Mouse (Mus musculus) embryonic facial prominence, embryonic 14.5 days (tissue): ENCODE data around the gene Srsf3. TPM values are rescaled to one million over a fixed set of nuclear protein-coding genes. Genes with fewer than 3 reads are reported as not detected.

Experiments used
- ATAC-seq: fragments of 200-750 bp; cut with Nextera tagmentation; 2 replicates; pipeline ENCODE4 v1.8.0; 2017; ENCODE audit warnings: low read depth, moderate number of reproducible peaks, moderate TSS enrichment
- DNase-seq: peaks from one replicate; pipeline ENCODE4 v3.0.0-alpha.2; 2015; ENCODE audit warnings: low spot score
- H3K27ac ChIP-seq: fragments of 300-500 bp; sonication (generic); replicated peaks from 2 replicates; pipeline ENCODE4 v1.5.1; 2014; ENCODE audit warnings: low read depth, mild to moderate bottlenecking, low read length, moderate library complexity
- H3K27me3 ChIP-seq: fragments of 300-500 bp; sonication (generic); replicated peaks from 2 replicates; pipeline ENCODE4 v1.6.1; 2014; ENCODE audit warnings: low read length; ENCODE audit not compliant: control insufficient read depth, insufficient read depth
- H3K36me3 ChIP-seq: fragments of 300-500 bp; sonication (generic); 2 replicates; pipeline ENCODE4 v1.6.1; 2014; ENCODE audit warnings: low read length, mixed read lengths; ENCODE audit not compliant: control insufficient read depth, insufficient read depth
- H3K4me1 ChIP-seq: fragments of 300-500 bp; sonication (generic); 2 replicates; pipeline ENCODE4 v1.6.1; 2014; ENCODE audit warnings: antibody characterized with exemption, low read length; ENCODE audit not compliant: control insufficient read depth, insufficient read depth
- H3K4me2 ChIP-seq: fragments of 300-500 bp; sonication (generic); 2 replicates; pipeline ENCODE4 v1.6.1; 2014; ENCODE audit warnings: low read depth, mild to moderate bottlenecking, low read length, moderate library complexity, mixed read lengths
- H3K4me3 ChIP-seq: fragments of 300-500 bp; sonication (generic); 2 replicates; pipeline ENCODE4 v1.5.1; 2014; ENCODE audit warnings: low read depth, mild to moderate bottlenecking, low read length
- H3K9ac ChIP-seq: fragments of 300-500 bp; sonication (generic); 2 replicates; pipeline ENCODE4 v1.6.1; 2014; ENCODE audit warnings: low read depth, mild to moderate bottlenecking, low read length, moderate library complexity, mixed read lengths
- H3K9me3 ChIP-seq: fragments of 300-500 bp; sonication (generic); 2 replicates; pipeline ENCODE4 v1.6.1; 2016; ENCODE audit warnings: low read length; ENCODE audit not compliant: control insufficient read depth
- WGBS: fragments of 180-500 bp; shearing (Covaris S2); extraction: QIAGEN DNeasy Blood & Tissue Kit; methylation state at CpG from one replicate; pipeline ENCODE4 v1.1.7; 2014; 5-methylcytosine and 5-hydroxymethylcytosine counted together
- polyA plus RNA-seq: library from polyadenylated mRNA; unstranded; fragments of >200 nt; fragmentation: Nextera tagmentation; extraction: Ambion mirVana; gene quantifications from 2 replicates; pipeline ENCODE4 v1.2.1, GENCODE M21; 2014

Srsf3 gene
- polyA plus RNA-seq, 1 experiment from 2014 or later: 494 TPM

DNA sequence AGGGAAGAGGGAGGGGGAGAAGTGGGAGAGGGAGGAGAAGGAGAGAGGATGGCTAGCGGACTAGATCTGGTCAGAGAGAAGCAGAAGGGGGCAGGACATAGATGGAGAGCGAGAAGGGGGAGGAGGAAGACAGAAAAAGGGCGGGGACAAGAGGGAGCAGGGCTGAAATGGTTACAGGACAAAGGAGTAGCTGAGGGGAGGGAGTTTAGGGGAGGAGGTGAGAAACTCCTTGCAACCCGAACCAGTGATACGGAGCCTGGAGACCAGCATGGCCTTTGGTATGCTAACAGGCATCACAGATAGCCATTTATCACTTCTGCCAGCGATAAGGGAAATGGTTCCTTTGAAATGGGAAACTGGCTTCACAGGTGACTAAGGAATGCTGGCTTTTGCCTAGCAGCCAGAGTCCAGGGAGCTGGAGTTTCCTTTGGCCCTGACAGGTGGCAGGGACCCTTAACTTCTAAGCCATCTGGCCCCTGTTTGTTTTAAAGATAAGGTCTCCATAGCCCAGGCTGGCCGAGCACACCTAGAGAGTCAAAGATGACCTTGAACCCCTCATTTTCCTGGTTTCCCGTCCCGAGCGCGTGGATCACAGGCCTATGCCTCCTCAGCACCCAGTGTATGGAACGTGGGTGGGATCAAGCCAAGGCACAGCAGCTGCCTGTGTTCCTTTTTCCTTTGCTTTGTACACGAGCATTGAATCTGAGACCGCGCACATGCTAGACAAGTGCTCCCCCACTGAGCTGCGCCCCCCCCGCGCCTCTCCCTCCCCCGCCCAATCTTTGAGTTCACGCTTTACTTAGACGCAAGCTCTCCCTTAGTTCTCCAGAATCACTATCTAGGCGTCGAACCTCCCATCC is 48.6 kb downstream of the Srsf3 start:
- no peaks in the 10 kb centered on the region for H3K36me3 ChIP-seq
- DNase-seq (no peak), ATAC-seq (no peak)
- peak overlapping the region; percentile 32 for H3K4me2 ChIP-seq
- peaks cover 26% of the 10 kb centered on the region for H3K4me1 ChIP-seq
- WGBS: 3% methylated on average over 23 of the region's 23 CpGs
- H3K9me3 ChIP-seq: 0 out of 2 replicates have a peak, but pooled peaks cover 6% of the 10 kb centered on the region
- peak overlapping the region; percentile 31 for H3K9ac ChIP-seq
- H3K4me3 ChIP-seq: peak overlapping the region; percentile 13
- peaks cover 13% of the 10 kb centered on the region for H3K27me3 ChIP-seq
- no peak overlapping the region for H3K27ac ChIP-seq

DNA sequence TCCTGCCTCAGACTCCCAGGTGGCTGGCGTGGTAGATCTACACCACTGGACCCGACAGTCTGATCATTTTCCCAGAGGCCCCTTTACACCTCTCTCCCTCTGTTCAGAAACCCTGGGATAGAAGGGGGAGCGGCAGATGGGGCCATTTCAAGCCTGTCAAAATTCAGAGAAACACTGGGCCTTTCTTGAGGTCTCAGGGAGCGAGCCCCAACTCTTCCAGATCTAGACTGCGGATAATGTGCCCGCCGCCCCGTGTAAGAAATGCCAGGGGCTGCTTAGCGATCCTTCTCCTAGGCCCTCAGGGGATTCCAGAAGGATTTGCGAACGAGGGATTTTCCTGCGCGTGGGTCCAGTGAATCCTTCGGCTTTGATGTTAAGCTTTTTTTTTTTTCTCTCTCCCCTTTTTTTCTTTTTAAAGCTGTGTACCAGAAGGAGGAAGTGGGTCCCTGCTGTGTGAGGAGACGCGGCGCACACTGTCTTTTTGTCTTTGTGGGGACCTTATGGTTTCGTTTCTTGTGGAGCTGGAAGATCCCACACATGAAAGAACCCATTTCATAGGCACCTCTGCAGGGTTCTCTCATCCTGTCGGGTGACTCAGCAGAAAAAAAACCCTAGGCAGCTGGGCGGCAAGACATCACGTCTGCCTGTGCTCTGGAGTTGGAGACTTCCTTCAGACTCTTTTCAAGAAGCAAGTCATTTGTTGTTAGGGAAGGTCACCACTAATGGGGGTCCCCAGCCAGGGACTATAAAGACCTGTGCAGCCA is 49.4 kb downstream of the Srsf3 start:
- Histone ChIP-seq H3K4me1 (peaks cover 26% of the 10 kb centered on the region), H3K9me3 (0 out of 2 replicates have a peak, but pooled peaks cover 6% of the 10 kb centered on the region), H3K4me2 (peak overlapping the region; percentile 32), H3K36me3 (no peaks in the 10 kb centered on the region), H3K27ac (no peak overlapping the region), H3K4me3 (peak overlapping the region; percentile 13), H3K9ac (peak overlapping the region; percentile 31; the same call in 1 of the 2 replicates), H3K27me3 (peaks cover 13% of the 10 kb centered on the region)
- 4% methylated on average over 19 of the region's 21 CpGs for WGBS
- no peak for DNase-seq
- no peak for ATAC-seq

DNA sequence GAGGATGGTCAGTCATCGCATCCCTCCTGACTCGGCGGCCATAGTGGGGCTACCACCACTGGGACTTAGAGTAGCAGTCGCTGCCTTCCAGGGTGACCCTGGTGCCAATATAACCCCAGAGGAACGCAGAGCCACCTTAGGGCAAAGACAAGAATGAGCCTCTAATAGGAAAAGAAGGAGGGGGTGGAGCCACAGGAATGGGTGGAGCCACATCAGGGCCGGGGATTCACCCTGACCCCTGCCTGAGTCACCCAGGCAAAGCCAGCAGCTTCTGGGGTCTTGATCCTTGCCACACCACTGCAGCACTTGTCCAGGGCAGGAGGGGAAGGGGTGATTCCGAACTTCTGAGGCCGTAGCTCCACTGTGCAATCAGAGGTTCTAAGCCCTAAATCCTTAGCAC is 51.2 kb downstream of the Srsf3 start:
- Histone ChIP-seq H3K4me2 (no peak overlapping the region), H3K4me1 (peaks cover 17% of the 10 kb centered on the region), H3K4me3 (no peak overlapping the region), H3K36me3 (no peaks in the 10 kb centered on the region), H3K9me3 (0 out of 2 replicates have a peak, but pooled peaks cover 6% of the 10 kb centered on the region), H3K9ac (no peak overlapping the region), H3K27ac (no peak overlapping the region), H3K27me3 (peaks cover 13% of the 10 kb centered on the region)
- DNase-seq: no peak
- no peak for ATAC-seq
- 85% methylated on average over 8 of the region's 8 CpGs for WGBS

DNA sequence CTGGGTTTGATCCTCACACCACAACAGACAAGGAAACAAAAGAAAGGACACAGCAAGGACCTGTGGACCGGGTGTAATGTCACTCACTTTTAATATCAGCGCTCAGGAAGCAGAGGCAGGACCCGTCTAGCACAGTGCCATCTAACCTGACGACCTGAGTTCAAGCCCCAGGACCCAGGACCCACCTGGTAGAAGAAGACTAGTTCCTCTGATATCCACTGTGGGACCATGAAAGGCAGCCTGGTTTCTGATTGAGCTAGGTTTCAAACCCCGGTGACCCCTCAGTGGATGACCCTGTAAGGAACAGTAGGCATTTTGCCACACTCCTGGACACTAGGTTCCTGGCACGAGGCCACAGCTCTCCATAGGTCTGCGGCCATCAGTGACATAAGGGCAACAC is 52.2 kb downstream of the Srsf3 start:
- 84% methylated on average over 7 of the region's 7 CpGs for WGBS
- Histone ChIP-seq H3K27ac (no peak overlapping the region), H3K27me3 (peaks cover 13% of the 10 kb centered on the region), H3K9ac (no peak overlapping the region), H3K4me1 (0 out of 2 replicates have a peak, but pooled peaks cover 10% of the 10 kb centered on the region), H3K4me3 (no peak overlapping the region), H3K4me2 (no peak overlapping the region), H3K9me3 (0 out of 2 replicates have a peak, but pooled peaks cover 6% of the 10 kb centered on the region), H3K36me3 (no peaks in the 10 kb centered on the region)
- DNase-seq: no peak
- ATAC-seq: no peak

DNA sequence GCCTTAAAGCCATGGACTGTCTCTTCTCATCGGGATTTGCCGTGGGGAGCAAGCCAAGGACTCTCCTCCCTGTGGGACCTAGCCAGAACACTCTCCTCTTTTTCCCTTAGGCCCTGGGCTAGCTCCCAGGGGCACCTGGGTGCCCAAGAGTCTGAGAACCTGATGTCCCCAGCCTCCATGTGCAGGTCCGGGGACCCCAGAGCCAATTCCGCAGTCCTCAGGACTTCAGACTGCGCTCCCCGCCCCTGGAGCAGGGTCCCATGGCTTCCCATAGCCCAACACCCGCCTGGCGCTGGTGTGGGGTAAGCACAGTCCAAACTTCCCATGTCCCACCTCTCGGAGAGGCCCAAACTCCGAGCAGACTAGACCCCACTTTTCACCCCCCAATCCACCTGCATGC is 52.8 kb downstream of the Srsf3 start:
- H3K4me3 ChIP-seq: no peak overlapping the region
- H3K4me1 ChIP-seq: 0 out of 2 replicates have a peak, but pooled peaks cover 10% of the 10 kb centered on the region
- no peaks in the 10 kb centered on the region for H3K36me3 ChIP-seq
- H3K27me3 ChIP-seq: peaks cover 13% of the 10 kb centered on the region
- DNase-seq (no peak), ATAC-seq (no peak)
- 76% methylated on average over 10 of the region's 10 CpGs for WGBS
- no peak overlapping the region for H3K4me2 ChIP-seq
- 0 out of 2 replicates have a peak, but pooled peaks cover 6% of the 10 kb centered on the region for H3K9me3 ChIP-seq
- no peak overlapping the region for H3K9ac ChIP-seq
- no peak overlapping the region for H3K27ac ChIP-seq

- Histone ChIP-seq H3K27ac (no peak overlapping the region), H3K4me1 (no peaks in the 10 kb centered on the region), H3K4me2 (no peak overlapping the region), H3K4me3 (no peak overlapping the region), H3K9ac (no peak overlapping the region), H3K9me3 (0 out of 2 replicates have a peak, but pooled peaks cover 6% of the 10 kb centered on the region), H3K36me3 (no peaks in the 10 kb centered on the region), H3K27me3 (peaks cover 2% of the 10 kb centered on the region; the same call in 1 of the 2 replicates)
- WGBS: 76% methylated on average over 4 of the region's 4 CpGs
- DNase-seq (no peak), ATAC-seq (no peak)
Measured at GRCm38 (mm10) chr17:29086916-29087315, 54.5 kb downstream of the Srsf3 start.

DNA sequence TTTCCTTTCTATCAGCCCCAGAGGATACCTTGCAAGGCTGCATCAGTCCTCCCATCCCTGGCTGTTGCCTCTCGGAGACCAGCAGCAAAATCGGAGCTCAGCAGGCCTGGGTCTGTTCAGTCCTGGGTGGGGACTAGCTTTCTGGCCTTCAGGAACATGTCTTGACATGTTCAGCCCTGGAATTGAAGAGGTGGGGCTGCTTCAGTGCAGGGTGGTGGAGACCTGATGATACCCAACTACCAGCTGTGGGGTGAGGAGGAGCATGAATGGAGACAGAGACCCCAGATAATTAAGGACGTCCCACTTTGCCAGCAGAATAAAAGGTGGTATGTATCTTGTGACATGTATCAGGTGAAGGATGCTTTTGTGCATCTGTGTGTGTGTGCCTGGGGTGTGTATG is 58.3 kb downstream of the Srsf3 start, which contains the start of gene Cdkn1a:
Gene Cdkn1a (plus strand): TSS at position 201 of the 400 bp plus-strand sequence.
- Histone ChIP-seq H3K27me3 (peaks cover 29% of the 10 kb centered on the region), H3K9ac (no peak within 1 kb of the TSS), H3K4me3 (no peak within 1 kb of the TSS), H3K27ac (no peak within 1 kb of the TSS), H3K4me1 (peaks cover 10% of the 10 kb centered on the region; the same call in 1 of the 2 replicates), H3K4me2 (no peak within 1 kb of the TSS), H3K36me3 (no peaks in the 10 kb centered on the region), H3K9me3 (no peaks in the 10 kb centered on the region)
- ATAC-seq (no peak), DNase-seq (no peak)
- WGBS: 62% methylated on average over 3 of the region's 3 CpGs

- H3K27me3 ChIP-seq: peaks cover 29% of the 10 kb centered on the region
- no peaks in the 10 kb centered on the region for H3K36me3 ChIP-seq
- H3K4me2 ChIP-seq: no peak overlapping the region
- no peaks in the 10 kb centered on the region for H3K9me3 ChIP-seq
- DNase-seq: no peak
- H3K4me1 ChIP-seq: peaks cover 10% of the 10 kb centered on the region; the same call in 1 of the 2 replicates
- WGBS: 35% methylated on average over 6 of the region's 6 CpGs
- no peak overlapping the region for H3K4me3 ChIP-seq
- no peak overlapping the region for H3K9ac ChIP-seq
- ATAC-seq: no peak
- H3K27ac ChIP-seq: no peak overlapping the region
Measured at GRCm38 (mm10) chr17:29091348-29091944, 59.0 kb downstream of the Srsf3 start.
